Mouse (Mus musculus): ENCODE data around the gene Acsm3. TPM values are rescaled to one million over a fixed set of nuclear protein-coding genes. Genes with fewer than 3 reads are reported as not detected.

The Acsm3 gene
- polyA plus RNA-seq, 1 experiment from 2014 or later, result not detected

DNA sequence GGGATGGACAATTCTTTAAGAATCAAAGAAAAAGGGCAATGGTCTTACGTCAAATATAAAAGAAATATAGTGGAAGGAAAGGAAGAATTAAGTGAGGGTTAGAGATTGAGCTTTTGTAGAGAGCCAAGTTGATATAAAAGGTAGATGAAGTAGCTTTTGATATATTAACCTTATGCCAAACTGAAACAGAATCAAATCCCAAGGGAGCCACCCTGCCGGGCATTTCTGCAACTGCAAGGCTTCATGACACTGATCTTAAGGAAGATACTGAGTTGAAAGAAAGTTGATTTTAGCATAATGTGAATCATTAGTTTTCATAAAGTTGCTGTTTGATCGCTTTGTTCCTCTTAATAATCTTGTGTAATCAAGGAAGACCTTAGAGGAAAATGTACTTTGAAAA lies 28.3 kb downstream of the Acsm3 start:
- H3K36me3 ChIP-seq (ENCODE audit: control insufficient read depth, insufficient read depth), result peaks cover 21% of the 10 kb centered on the region
- no peaks in the 10 kb centered on the region for H3K27me3 ChIP-seq (replicated peaks; ENCODE audit: control insufficient read depth, insufficient read depth, low read length)
- no peaks in the 10 kb centered on the region for H3K9me3 ChIP-seq (ENCODE audit: control insufficient read depth, low read length)
- 93% methylated on average over 3 of the region's 3 CpGs for WGBS
- ATAC-seq, result no peak
- H3K9ac ChIP-seq (replicated peaks; ENCODE audit: low read depth, low read length), result no peak overlapping the region
- H3K4me3 ChIP-seq (replicated peaks; ENCODE audit: low read length), result no peak overlapping the region
- no peak overlapping the region for H3K4me2 ChIP-seq (ENCODE audit: low read length)
- no peaks in the 10 kb centered on the region for H3K4me1 ChIP-seq (replicated peaks; ENCODE audit: control insufficient read depth, insufficient read depth, low read length)
- no peak overlapping the region for H3K27ac ChIP-seq (ENCODE audit: low read length)

DNA sequence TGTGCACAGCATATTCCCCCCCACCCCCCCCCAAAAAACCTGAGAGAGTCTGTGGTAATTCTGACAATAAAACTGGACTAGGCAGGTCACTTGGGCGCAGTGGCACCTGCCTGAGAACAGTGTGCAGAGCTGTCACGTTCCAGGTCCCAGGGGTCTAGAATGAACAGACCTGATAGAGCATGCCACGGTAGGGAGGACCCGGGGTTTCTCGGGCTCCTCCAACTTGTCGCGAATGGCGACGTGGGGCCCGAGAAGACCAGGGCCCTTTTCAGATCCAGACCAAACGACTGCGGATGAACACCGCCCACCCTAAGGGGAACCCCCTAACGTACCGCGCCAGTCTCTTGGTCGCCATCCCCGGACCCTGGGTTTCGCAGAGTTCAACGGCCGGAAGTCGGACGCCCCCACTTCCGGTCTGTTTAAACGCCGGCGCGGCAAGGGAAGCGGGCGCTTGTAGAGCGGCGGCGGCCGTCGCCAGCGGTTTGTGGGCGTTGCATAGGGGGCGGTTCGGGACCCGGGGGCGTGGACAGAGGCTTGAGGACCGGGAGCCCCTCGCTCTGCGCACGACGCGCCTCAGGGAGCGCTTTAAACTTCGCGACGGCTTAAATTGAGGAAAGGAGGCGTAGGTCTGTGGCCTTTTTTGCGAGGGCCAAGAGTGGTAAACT lies 33.0 kb downstream of the Acsm3 start, which contains the start of the genes Rexo5 and Eri2:
Rexo5 (plus strand) TSS at position 421 of the 665 bp plus-strand sequence.
Eri2 (minus strand) TSS at position 473 of the 665 bp plus-strand sequence.
- peak within 1 kb of the TSS; percentile 79 for H3K9ac ChIP-seq (replicated peaks; ENCODE audit: low read depth, low read length)
- H3K27me3 ChIP-seq (replicated peaks; ENCODE audit: control insufficient read depth, insufficient read depth, low read length), result no peaks in the 10 kb centered on the region
- H3K4me1 ChIP-seq (replicated peaks; ENCODE audit: control insufficient read depth, insufficient read depth, low read length), result peaks cover 8% of the 10 kb centered on the region
- H3K4me2 ChIP-seq (ENCODE audit: low read length), result peak within 1 kb of the TSS; percentile 88
- ATAC-seq, result peak; percentile 99
- WGBS, result under 1% methylated on average over 53 of the region's 53 CpGs
- peak within 1 kb of the TSS; percentile 82 for H3K4me3 ChIP-seq (replicated peaks; ENCODE audit: low read length)
- H3K36me3 ChIP-seq (ENCODE audit: control insufficient read depth, insufficient read depth), result peaks cover 4% of the 10 kb centered on the region
- no peak within 1 kb of the TSS for H3K27ac ChIP-seq (ENCODE audit: low read length)
- H3K9me3 ChIP-seq (ENCODE audit: control insufficient read depth, low read length), result no peaks in the 10 kb centered on the region

GRCm38 (mm10) chr7:119794251-119794638 lies 33.5 kb downstream of the Acsm3 start:
- Histone ChIP-seq H3K4me2 (ENCODE audit: low read length) (peak overlapping the region; percentile 88), H3K9ac (replicated peaks; ENCODE audit: low read depth, low read length) (peak overlapping the region; percentile 79), H3K4me3 (replicated peaks; ENCODE audit: low read length) (peak overlapping the region; percentile 82), H3K27me3 (replicated peaks; ENCODE audit: control insufficient read depth, insufficient read depth, low read length) (no peaks in the 10 kb centered on the region), H3K9me3 (ENCODE audit: control insufficient read depth, low read length) (no peaks in the 10 kb centered on the region), H3K36me3 (ENCODE audit: control insufficient read depth, insufficient read depth) (peaks cover 2% of the 10 kb centered on the region; the same call in 1 of the 2 replicates), H3K27ac (ENCODE audit: low read length) (no peak overlapping the region), H3K4me1 (replicated peaks; ENCODE audit: control insufficient read depth, insufficient read depth, low read length) (peaks cover 8% of the 10 kb centered on the region)
- no peak for ATAC-seq
- WGBS, result under 1% methylated on average over 21 of the region's 21 CpGs

GRCm38 (mm10) chr7:119795311-119795710 lies 34.6 kb downstream of the Acsm3 start:
- no peak overlapping the region; the same call in 1 of the 2 replicates for H3K4me3 ChIP-seq (replicated peaks; ENCODE audit: low read length)

DNA sequence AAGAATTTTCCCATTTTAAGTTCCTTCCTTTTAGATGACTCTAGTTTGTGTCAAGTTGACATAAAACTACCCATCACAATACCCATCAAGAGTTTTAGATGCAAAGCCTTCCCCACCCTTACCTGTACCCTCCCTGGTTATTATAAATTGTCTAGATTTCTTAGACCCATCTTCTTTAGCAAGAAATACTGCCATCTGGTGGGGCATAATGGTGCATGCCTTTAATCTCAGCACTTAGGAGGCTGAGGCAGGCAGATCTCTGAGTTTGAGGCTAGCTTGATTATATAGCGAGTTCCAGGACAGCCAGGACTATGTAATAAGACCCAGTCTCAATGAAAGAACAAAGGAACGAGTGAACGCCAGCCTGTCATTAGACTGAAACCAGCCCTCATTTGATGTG lies 39.8 kb downstream of the Acsm3 start:
- Histone ChIP-seq H3K4me3 (replicated peaks; ENCODE audit: low read length) (no peak overlapping the region), H3K27me3 (replicated peaks; ENCODE audit: control insufficient read depth, insufficient read depth, low read length) (no peaks in the 10 kb centered on the region), H3K9me3 (ENCODE audit: control insufficient read depth, low read length) (no peaks in the 10 kb centered on the region), H3K27ac (ENCODE audit: low read length) (no peak overlapping the region), H3K4me2 (ENCODE audit: low read length) (no peak overlapping the region), H3K36me3 (ENCODE audit: control insufficient read depth, insufficient read depth) (no peaks in the 10 kb centered on the region), H3K9ac (replicated peaks; ENCODE audit: low read depth, low read length) (no peak overlapping the region), H3K4me1 (replicated peaks; ENCODE audit: control insufficient read depth, insufficient read depth, low read length) (no peaks in the 10 kb centered on the region)
- WGBS, result 95% methylated on average over 3 of the region's 3 CpGs
- no peak for ATAC-seq

More at GRCm38 (mm10) chr7:119795311-119795710, 34.6 kb downstream of the Acsm3 start:
- H3K27me3 ChIP-seq (replicated peaks; ENCODE audit: control insufficient read depth, insufficient read depth, low read length), result no peaks in the 10 kb centered on the region
- no peaks in the 10 kb centered on the region for H3K36me3 ChIP-seq (ENCODE audit: control insufficient read depth, insufficient read depth)
- peak overlapping the region; percentile 18; the same call in 1 of the 2 replicates for H3K4me2 ChIP-seq (ENCODE audit: low read length)
- H3K9ac ChIP-seq (replicated peaks; ENCODE audit: low read depth, low read length), result no peak overlapping the region
- ATAC-seq, result no peak
- no peak overlapping the region for H3K27ac ChIP-seq (ENCODE audit: low read length)
- peaks cover 8% of the 10 kb centered on the region for H3K4me1 ChIP-seq (replicated peaks; ENCODE audit: control insufficient read depth, insufficient read depth, low read length)
- H3K9me3 ChIP-seq (ENCODE audit: control insufficient read depth, low read length), result no peaks in the 10 kb centered on the region

- no peaks in the 10 kb centered on the region for H3K4me1 ChIP-seq (replicated peaks; ENCODE audit: control insufficient read depth, insufficient read depth, low read length)
- no peaks in the 10 kb centered on the region for H3K36me3 ChIP-seq (ENCODE audit: control insufficient read depth, insufficient read depth)
- H3K4me3 ChIP-seq (replicated peaks; ENCODE audit: low read length), result no peak overlapping the region
- H3K27me3 ChIP-seq (replicated peaks; ENCODE audit: control insufficient read depth, insufficient read depth, low read length), result no peaks in the 10 kb centered on the region
- no peaks in the 10 kb centered on the region for H3K9me3 ChIP-seq (ENCODE audit: control insufficient read depth, low read length)
- no peak overlapping the region for H3K27ac ChIP-seq (ENCODE audit: low read length)
- 82% methylated on average over 3 of the region's 3 CpGs for WGBS
- no peak for ATAC-seq
- H3K9ac ChIP-seq (replicated peaks; ENCODE audit: low read depth, low read length), result no peak overlapping the region
- no peak overlapping the region for H3K4me2 ChIP-seq (ENCODE audit: low read length)
Observed at GRCm38 (mm10) chr7:119800991-119801390, 40.3 kb downstream of the Acsm3 start.

- Histone ChIP-seq H3K4me1 (replicated peaks; ENCODE audit: control insufficient read depth, insufficient read depth, low read length) (no peaks in the 10 kb centered on the region), H3K4me2 (ENCODE audit: low read length) (no peak overlapping the region), H3K27ac (ENCODE audit: low read length) (no peak overlapping the region), H3K4me3 (replicated peaks; ENCODE audit: low read length) (no peak overlapping the region), H3K36me3 (ENCODE audit: control insufficient read depth, insufficient read depth) (no peaks in the 10 kb centered on the region), H3K9ac (replicated peaks; ENCODE audit: low read depth, low read length) (no peak overlapping the region), H3K9me3 (ENCODE audit: control insufficient read depth, low read length) (no peaks in the 10 kb centered on the region), H3K27me3 (replicated peaks; ENCODE audit: control insufficient read depth, insufficient read depth, low read length) (no peaks in the 10 kb centered on the region)
- WGBS, result 93% methylated on average over 5 of the region's 5 CpGs
- no peak for ATAC-seq
Observed at GRCm38 (mm10) chr7:119807396-119807795, 46.7 kb downstream of the Acsm3 start.

DNA sequence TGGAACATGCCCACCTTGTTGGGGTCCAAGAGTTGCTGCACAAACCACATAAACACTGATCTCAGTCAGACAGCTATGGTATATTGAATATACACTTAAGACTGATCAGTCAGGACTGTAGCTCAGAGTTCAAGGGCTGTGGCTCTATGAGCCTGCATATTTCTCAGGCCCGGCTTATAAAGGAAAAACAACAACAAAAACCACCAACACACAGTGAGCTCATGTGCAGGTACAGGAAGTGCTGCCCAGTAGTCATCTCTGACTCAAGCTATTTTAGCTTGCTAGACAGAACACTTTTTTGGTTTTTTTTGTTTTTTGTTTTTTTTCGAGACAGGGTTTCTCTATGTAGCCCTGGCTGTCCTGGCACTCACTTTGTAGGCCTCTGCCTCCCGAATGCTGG lies 48.0 kb downstream of the Acsm3 start:
- no peaks in the 10 kb centered on the region for H3K36me3 ChIP-seq (ENCODE audit: control insufficient read depth, insufficient read depth)
- no peaks in the 10 kb centered on the region for H3K27me3 ChIP-seq (replicated peaks; ENCODE audit: control insufficient read depth, insufficient read depth, low read length)
- H3K9ac ChIP-seq (replicated peaks; ENCODE audit: low read depth, low read length), result no peak overlapping the region
- no peaks in the 10 kb centered on the region for H3K4me1 ChIP-seq (replicated peaks; ENCODE audit: control insufficient read depth, insufficient read depth, low read length)
- H3K4me2 ChIP-seq (ENCODE audit: low read length), result no peak overlapping the region
- no peak overlapping the region for H3K27ac ChIP-seq (ENCODE audit: low read length)
- H3K4me3 ChIP-seq (replicated peaks; ENCODE audit: low read length), result no peak overlapping the region
- no peak for ATAC-seq
- H3K9me3 ChIP-seq (ENCODE audit: control insufficient read depth, low read length), result no peaks in the 10 kb centered on the region
- 97% methylated on average over 3 of the region's 3 CpGs for WGBS

DNA sequence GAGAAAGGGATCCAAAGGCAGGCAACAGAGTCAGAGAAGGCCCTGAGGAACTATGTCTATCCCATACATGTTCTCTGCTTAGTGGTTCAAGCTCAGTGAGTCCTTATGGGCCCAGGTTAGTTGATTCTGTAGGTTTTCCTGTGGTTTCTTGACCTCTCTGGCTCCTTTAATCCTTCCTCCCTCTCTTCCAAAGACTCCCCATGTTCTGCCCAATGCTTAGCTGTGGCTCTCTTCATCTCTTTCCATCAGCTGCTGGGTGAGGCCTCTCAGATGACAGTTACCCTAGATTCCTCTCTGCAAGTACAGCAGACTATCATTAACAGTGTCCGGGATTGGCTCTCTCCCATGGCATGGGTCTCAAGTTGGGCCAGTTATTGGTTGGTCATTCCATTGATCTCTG lies 74.6 kb downstream of the Acsm3 start:
- Histone ChIP-seq H3K9ac (replicated peaks; ENCODE audit: low read depth, low read length) (no peak overlapping the region), H3K4me1 (replicated peaks; ENCODE audit: control insufficient read depth, insufficient read depth, low read length) (no peaks in the 10 kb centered on the region), H3K9me3 (ENCODE audit: control insufficient read depth, low read length) (no peaks in the 10 kb centered on the region), H3K36me3 (ENCODE audit: control insufficient read depth, insufficient read depth) (no peaks in the 10 kb centered on the region), H3K27ac (ENCODE audit: low read length) (no peak overlapping the region), H3K4me2 (ENCODE audit: low read length) (no peak overlapping the region), H3K27me3 (replicated peaks; ENCODE audit: control insufficient read depth, insufficient read depth, low read length) (no peaks in the 10 kb centered on the region), H3K4me3 (replicated peaks; ENCODE audit: low read length) (no peak overlapping the region)
- WGBS, result 96% methylated on average over 1 of the region's 1 CpGs
- no peak for ATAC-seq

All from forebrain, embryonic 16.5 days (tissue).